Mouse (Mus musculus) T-helper 1 cell (primary cell): ENCODE results near the gene Ccin.

Experiments
- in situ Hi-C: fragments of 300-600 bp; cut with MboI, MseI; formaldehyde crosslinking; loops from one replicate; pipeline ENCODE4 v1.15.1; 2025; ENCODE audit warnings: high pct_unique_total_duplicates

Gene Ccin

DNA sequence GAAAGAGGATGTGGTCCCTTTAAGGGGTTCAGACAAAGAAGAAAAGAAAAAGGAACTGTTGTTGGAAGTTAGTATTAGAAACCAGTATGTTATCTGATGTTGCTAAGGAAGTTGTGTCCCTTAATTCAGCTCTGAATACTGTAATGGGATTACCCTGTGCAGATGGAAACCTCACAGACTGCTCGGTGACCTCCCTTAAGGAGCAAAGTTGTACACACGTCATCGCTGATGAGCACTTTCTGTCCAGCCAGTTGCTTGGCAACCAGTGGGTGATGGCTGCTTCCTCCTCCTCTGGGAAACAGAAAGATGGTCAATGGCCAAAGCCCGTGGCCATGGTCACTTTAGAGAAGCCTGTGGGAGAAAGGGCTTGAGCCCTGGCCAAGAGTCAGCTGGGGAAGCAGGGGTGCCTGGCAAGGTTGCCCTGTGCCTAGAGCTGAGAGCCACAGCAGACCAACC lies 9.7 kb upstream of the Ccin start:
- in situ Hi-C loops, result no loop called here

DNA sequence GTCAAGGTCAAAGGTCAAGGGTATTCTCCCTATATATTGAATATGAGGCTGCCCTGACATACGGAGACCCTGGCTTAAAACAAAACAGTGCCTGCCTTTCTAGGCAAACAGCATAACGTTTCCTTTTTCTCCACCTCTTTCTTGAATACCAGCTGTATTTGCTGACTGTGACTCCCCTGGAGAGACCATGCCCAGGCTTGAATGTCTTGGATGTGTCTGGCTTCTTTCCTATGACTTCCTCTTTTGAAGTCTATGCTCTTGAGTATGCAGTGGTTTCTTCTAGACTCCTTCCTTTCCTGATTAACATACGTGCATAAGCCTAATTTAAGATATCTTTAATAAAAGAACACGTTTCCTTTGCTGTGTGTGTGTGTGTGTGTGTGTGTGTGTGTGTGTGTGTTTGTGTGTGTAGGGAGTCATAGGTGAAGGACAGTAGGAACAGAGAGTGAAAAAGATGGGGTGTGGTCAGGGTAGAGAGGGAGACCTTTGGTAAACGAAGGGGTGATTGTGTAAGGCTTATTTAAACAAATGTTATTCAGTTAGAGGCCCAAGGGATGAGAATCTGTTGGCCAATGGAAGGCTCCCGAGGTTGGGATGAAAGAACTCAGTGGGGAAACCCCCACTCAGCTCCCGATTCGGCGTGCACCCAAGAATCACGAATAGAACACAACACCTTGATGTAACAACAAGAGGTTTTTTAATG lies 8.2 kb upstream of the Ccin start:
- in situ Hi-C loops, result no loop called here

DNA sequence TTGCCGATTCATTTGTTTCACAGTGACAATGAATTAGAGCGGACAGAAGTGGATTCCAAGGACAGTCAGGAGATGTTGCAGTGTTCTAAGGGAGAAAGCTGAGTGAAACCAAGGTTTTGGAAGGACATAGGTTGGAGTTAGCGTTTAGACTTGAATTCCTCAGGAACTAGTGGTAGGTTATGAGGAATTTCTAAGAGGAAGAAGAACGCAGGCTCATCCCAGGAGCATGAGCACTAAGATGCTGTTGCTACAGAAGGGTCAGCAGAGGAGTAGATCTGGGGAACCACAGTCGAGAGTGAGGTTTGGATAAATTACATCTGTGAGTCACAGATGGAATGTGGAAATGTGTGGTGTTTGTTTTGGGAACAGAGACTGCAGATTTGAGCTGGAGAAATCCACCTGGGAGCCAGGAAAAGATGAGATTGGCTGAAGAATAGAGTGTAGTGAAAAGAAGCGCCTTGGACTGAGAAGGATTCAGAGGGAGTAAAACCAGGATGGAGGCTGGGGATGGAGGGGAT lies 7.0 kb upstream of the Ccin start:
- in situ Hi-C loops, result no loop called here

DNA sequence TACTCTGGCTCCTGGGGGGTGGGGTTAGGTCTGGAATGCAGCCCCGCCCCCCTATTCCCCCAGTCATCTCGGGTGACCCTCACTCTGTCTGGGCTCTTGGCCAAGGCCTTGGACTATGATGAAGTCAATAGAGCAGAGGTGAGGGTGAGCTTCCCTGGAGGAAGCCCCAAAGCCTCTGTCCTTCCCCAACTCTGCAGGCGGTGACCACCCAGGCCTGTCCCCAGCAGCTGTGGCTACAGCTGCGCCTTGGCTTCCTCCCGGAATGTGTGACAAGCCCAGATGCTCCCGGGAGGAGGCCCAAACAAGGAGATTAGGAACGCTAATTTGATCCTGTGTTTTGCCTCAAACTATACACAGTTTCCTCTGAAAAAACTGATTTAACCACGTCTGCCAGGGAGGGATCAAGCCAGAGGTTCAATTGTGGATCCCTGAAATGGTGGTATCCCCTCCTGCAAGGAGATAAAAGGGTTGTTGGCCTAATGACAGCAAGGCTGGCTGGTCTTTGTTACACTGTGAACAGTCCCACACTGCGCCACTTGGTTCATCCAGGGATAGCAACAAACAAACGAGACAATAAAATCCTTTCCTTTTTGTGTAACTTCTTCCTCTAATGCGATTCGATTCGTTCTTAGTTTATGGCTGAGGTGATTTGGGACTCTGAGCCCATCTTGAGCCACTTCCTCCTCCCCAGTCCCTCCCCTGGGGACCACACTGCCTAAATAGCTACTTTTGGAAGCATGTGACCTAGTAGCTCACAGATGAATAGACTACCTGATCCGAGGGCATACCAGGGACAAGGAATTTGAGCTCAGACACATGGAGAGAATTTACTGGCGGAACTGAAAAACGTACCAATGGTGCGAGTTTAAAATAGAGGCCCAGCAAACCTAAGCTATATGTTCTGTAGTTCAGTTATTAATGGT lies 4.5 kb upstream of the Ccin start:
- in situ Hi-C loops, result no loop called here

DNA sequence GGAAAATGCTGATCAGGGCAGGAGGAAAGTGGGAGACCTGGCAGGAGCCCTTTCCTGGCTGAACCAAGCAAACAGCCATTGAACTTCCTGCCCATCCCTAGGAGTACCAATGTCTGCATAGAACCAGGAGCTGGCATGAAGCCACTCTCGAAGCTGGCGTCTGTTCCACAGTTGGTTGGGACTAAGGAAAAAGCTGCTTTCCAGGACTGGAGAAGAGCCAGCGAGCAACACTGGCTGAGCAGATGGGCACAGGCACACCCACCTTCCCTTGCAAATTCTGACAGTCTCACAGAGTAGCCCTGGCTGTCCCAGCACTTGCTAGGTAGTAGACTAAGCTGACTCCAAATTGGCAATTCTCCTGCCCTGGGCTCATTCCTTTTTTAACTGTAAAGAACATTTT lies 3.5 kb upstream of the Ccin start:
- in situ Hi-C loops, result loop anchor here (5.0 kb wide), 1 partner anchor 52 kb away; no protein-coding TSS in a partner anchor

DNA sequence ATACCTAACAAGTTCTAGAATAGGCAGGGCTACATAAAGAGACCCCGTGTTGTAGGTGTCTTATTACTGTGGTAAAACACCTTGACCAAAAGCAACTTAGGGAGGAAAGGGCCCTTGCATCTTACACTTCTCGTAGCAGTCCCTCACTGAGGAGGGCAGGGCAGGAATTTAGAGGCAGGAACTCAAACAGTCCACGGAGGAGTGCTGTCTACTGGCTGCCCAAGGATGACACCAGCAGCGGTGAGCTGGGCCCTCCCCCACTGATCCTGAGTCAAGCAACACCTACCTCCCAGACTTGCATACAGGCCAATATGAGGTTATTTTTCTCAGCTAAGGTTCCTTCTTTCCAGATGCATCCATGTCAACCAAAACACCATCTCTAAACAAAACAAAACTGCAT lies 3.0 kb upstream of the Ccin start:
- in situ Hi-C loops, result loop anchor here (5.0 kb wide), 1 partner anchor 53 kb away; no protein-coding TSS in a partner anchor

DNA sequence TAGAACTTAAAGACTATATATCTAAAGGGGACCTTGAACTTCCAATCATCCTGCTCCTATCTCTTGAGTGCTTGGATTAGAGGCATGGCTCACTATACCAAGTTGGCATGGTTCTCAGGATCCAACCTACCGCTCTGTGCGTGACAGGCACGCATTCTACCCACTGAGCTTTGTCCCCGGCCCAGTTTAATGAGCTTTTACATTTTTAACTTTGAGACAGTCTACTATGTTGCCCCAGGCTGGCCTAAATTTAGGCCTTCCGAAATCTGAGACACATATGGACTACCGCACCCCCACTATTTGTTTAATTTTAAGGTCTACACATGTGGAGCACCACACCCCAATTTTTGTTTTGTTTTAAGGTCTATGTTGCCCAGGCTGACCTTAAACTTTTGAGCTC lies 2.4 kb upstream of the Ccin start:
- in situ Hi-C loops, result loop anchor here (5.0 kb wide), 1 partner anchor 54 kb away; no protein-coding TSS in a partner anchor

DNA sequence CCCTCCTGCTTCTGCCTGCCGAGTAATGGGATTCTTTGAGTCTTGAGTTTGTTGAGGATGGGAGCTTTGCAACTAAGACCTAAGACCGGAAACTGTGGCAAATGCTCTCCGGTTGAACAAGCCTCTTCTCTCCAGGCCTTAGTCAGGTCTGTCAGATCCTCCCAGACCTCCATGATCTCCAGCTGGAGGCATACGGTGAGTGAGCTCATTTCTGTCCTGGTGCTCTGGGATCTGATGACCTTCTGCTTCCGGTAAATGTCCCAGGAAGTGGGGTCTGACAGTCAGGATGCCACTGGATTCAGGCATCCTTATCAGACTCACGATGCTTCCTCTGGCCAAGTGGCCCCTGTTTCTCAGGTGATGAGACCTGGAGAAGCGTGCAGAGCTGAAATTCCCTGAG lies 2.0 kb upstream of the Ccin start:
- in situ Hi-C loops, result loop anchor here (5.0 kb wide), 1 partner anchor 54 kb away; no protein-coding TSS in a partner anchor

DNA sequence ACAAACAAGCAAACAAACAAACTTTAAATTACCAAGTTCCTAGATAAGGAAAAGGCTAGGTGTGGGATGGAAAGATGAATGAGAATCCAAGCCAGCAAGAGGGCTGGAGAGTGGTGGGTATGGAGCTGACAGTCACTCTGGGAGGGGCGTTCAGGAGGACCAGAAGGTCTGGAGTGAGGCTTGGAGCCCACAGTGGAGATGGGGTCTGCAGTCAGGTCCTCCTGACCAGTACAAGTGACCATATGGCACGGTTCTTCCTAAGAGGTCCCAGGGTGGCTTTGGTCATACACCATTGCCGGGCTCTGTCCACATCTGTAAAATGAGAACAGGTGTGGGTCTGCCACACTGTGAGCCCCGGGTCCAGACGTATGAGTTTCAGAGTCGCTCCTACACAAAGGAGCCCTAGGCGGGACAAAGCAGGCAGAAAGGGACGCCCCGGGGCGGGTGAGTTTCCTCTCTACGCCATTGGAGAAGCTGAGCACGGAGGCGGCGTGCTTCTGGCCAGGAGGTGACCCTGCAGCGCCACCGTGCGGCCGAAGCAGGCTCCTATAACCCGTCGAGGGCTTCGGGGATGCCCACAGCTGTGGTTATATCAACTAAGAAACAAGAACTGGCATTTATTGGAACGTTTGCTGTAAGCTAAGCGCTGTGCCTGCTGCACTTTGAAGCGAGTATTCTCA lies 1.1 kb upstream of the Ccin start:
- in situ Hi-C loops, result loop anchor here (5.0 kb wide), 1 partner anchor 55 kb away; no protein-coding TSS in a partner anchor

DNA sequence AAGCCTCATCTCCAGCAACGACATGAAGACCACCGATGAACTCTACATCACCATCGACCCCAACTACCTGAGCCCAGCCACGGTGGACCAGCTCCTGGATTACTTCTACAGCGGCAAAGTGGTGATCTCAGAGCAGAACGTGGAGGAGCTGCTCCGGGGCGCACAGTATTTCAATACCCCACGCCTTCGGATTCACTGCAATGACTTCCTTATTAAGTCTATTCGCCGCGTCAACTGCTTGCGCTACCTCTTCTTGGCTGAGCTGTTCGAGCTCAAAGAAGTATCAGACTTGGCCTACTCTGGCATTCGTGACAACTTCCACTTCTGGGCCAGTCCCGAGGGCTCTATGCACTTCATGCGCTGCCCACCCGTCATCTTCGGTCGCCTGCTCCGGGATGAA lies 473 bp downstream of the Ccin start:
- in situ Hi-C loops, result loop anchor here (5.0 kb wide), 1 partner anchor 56 kb away; no protein-coding TSS in a partner anchor

DNA sequence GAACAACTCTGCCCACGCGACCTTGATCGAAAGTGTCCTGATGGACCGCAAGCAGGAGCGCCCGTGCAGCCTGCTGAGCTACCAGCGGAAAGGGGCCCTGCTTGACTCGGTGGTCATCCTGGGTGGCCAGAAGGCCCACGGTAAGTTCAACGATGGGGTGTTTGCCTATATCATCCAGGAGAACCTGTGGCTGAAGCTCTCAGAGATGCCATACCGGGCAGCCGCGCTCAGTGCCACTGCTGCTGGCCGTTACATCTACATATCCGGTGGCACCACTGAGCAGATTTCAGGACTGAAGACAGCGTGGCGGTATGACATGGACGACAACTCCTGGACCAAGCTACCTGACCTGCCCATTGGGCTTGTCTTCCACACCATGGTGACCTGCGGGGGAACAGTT lies 1.0 kb downstream of the Ccin start:
- in situ Hi-C loops, result loop anchor here (5.0 kb wide), 1 partner anchor 57 kb away; no protein-coding TSS in a partner anchor

DNA sequence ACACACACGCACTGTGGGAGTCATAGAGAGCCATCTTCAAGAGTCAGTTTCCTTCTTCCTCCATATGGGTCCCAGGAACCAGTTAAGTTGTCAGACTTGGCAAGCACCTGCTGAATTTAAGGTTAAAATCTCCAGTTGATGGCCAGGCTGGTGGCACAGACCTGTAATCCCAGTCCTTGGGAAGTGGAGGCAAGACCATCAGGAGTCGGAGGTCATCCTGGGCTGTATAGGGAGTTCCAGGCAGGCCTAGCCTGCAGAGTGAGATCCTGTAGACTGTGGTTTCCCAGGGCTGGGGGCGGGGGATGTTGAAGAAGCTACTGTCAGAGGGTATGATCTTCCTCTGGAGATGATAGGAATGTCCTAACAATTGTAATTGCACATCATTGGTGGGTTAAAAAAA lies 5.7 kb downstream of the Ccin start:
- in situ Hi-C loops, result no loop called here

DNA sequence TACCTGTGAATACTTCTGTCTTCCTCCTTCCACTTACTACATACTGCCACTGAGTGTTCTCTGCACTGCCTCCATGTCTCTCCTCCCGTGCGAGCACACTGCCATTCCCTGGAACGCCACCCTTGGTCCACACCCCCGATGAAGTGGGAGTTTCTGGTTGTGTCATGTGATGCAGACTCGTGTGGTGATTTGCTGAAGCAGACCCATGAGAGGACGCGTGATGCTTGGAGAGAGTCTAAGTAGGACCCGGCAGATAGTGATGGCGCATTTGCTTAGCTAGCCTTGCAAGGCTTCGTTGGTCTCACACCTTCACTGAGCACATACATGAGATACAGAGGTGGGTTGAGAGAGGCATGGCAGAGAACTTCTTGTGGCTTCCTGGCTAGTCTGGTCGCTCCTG lies 9.8 kb downstream of the Ccin start:
- in situ Hi-C loops, result no loop called here

DNA sequence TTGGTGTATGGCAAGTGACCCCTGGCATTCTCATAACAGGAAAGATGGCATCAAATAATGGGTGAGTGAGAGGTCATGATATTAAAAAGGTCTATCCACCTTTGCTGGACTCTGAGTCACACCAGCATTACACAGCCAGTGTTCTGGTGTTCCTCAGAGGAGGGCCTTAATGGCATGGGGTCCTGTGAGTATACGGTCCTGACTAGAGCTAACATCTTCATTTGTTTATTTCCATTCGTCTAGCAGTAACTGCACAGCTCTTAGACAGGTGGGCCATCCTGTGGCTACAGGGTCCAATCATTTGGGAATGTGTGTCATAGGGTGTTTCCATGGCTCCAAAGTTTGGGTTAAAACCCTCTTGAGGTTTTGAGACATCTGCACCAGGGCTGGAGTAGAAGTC lies 11.1 kb downstream of the Ccin start:
- in situ Hi-C loops, result no loop called here

DNA sequence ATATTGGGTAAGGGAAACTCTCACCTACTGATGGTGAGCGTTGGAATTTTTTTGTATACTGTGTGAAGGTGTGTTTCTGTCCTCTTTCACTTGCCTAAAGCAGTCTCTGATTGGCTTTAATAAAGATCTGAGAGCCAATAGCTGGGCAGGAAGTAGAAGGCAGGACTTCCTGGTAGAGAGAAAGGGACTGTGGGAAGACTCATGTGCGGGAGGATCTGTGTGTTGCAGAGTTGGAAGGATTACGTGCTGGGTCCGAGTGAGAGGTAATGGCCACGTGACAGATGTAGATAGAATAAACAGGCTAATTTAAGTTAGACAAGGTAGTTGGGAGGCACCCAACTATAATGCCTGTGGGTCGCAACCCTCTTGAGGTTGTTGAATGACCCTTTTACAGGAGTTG lies 20.3 kb downstream of the Ccin start:
- in situ Hi-C loops, result no loop called here

DNA sequence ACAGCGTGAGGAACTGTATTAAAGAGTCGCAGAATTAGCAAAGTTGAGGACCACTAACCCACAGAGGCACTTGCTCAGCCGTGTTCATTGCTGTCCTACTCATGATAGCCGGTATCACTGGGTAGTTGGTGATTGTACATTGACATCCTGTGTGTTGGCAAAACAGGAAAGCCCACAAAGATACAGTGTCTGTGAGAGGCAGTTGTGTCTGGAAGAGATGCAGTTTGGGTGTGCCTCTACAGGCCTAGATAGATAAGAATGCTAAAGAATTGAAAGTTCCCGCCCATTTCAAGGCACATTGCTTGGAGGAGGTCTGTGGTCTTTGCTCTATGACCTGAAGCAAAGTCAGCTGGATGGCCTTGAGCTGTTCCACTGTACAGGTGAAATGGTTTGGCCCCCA lies 20.8 kb downstream of the Ccin start, which contains the start of gene Clta:
Gene Clta (plus strand): TSS at position 327 of the 400 bp plus-strand sequence.
- in situ Hi-C loops, result no loop called here

DNA sequence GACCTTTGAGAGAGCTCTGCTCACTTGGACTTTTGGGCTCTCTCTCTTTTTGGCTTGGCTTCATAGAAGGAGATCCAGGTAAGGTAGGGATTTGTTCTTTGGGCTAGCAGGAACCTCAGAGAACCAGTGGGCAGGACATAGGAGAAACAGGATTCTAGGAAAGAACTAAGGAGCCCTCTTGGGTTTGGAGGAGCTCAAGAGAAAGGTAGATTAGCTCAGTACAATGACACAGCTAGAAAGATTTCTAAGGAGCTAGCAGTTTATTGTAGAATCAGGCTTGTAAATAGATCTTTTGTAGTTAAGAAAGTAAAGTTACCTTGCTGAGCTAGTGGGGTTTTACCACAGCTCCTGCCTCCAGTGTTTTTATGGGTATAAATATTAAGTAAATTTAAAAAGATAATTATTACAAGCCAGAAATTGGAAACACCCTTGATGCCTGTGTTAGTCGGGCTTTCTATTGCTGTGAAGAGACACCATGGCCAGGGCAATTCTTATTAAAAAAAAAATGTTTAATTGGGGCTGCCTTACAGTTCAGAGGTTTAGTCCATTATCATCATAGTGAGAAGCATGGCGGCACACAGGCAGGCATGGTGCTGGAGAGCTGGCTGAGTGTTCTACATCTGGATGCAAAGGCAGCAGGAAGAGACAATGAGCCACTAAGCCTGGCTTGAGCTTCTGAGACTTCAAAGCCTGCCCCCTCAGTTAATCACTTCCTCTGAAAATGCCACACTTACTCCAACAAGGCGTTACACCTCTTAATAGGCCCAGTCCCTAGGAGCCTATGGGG lies 21.5 kb downstream of the Ccin start:
- in situ Hi-C loops, result no loop called here

DNA sequence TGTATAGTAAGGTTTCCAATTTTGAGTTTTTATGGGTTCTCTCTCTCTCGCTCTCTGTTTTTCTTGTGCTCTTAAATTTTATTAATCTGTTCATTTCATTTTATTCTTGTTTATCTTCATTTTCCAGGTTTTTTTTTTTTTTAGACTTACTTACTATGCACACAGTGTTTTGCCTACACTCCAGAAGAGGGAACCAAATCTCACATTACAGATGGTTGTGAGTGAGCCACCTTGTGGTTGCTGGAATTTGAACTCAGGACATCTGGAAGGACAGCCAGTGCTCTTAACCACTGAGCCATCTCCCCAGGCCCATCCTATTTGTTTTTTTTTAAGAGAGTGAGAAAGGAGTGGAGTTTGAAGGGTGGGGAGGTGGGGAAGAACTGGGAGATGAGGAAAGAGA lies 26.9 kb downstream of the Ccin start:
- in situ Hi-C loops, result no loop called here

DNA sequence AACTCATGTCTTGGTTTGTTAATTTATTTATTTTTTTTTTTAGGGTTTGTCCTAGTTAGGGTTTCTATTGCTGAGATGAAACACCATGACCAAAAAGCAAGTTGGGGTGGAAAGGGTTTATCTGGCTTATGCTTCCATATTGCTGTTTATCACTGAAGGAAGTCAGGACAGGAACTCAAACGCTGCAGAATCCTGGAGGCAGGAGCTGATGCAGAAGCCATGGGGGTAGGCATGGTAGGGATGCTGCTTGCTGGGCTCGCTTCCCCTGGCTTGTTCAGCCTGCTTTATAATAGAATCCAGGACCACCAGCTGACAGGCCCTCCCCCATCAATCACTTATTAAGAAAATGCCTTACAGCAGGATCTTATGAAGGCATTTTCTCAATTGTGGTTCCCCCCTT lies 27.6 kb downstream of the Ccin start:
- in situ Hi-C loops, result no loop called here

DNA sequence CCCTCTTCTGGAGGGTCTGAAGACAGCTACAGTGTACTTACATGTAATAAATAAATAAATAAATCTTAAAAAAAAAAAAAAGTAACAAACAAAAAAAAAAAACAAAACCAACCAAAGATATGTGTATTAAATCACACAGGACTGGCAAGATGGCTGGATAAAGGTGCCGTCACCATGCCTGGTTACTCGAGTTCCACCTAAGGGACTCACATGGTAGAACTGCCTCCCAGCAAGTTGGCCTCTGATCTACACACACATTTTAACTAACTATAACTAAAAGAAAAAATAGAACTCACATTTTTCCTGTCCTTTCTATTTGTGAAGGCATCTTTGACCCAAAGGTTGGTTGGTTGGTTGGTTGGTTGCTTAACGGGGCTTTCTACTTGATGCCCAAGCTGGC lies 28.5 kb downstream of the Ccin start:
- in situ Hi-C loops, result no loop called here
